Mouse (Mus musculus) midbrain, embryonic 14.5 days (tissue): ENCODE data around the gene Zic2. TPM values are rescaled to one million over a fixed set of nuclear protein-coding genes. Genes with fewer than 3 reads are reported as not detected.

Experiments used
- ATAC-seq: fragments of 200-750 bp; cut with Nextera tagmentation; 2 replicates; pipeline ENCODE4 v1.8.0; 2017; ENCODE audit warnings: moderate number of reproducible peaks, moderate library complexity; ENCODE audit not compliant: low FRiP score, low TSS enrichment
- DNase-seq: peaks from one replicate; pipeline ENCODE4 v3.0.0-alpha.2; 2015
- H3K27ac ChIP-seq: fragments of 300-500 bp; sonication (generic); replicated peaks from 2 replicates; pipeline ENCODE4 v1.5.1; 2014; ENCODE audit warnings: mild to moderate bottlenecking, low read depth, low read length, moderate library complexity
- H3K27me3 ChIP-seq: fragments of 300-500 bp; sonication (generic); 2 replicates; pipeline ENCODE4 v1.6.1; 2014; ENCODE audit warnings: low read length, control low read depth, mixed read lengths; ENCODE audit not compliant: control insufficient read depth, insufficient read depth
- H3K36me3 ChIP-seq: fragments of 300-500 bp; sonication (generic); 2 replicates; pipeline ENCODE4 v1.6.1; 2014; ENCODE audit warnings: low read length, control low read depth; ENCODE audit not compliant: control insufficient read depth, insufficient read depth
- H3K4me1 ChIP-seq: fragments of 300-500 bp; sonication (generic); 2 replicates; pipeline ENCODE4 v1.6.1; 2014; ENCODE audit warnings: mild to moderate bottlenecking, antibody characterized with exemption, low read length, control low read depth; ENCODE audit not compliant: control insufficient read depth, insufficient read depth
- H3K4me2 ChIP-seq: fragments of 300-500 bp; sonication (generic); 2 replicates; pipeline ENCODE4 v1.6.1; 2014; ENCODE audit warnings: mild to moderate bottlenecking, low read length, moderate library complexity
- H3K4me3 ChIP-seq: fragments of 300-500 bp; sonication (generic); replicated peaks from 2 replicates; pipeline ENCODE4 v1.5.1; 2014; ENCODE audit warnings: low read depth, low read length
- H3K9ac ChIP-seq: fragments of 300-500 bp; sonication (generic); replicated peaks from 2 replicates; pipeline ENCODE4 v1.6.1; 2014; ENCODE audit warnings: mild to moderate bottlenecking, low read length, moderate library complexity
- H3K9me3 ChIP-seq: fragments of 300-500 bp; sonication (generic); 2 replicates; pipeline ENCODE4 v1.6.1; 2016; ENCODE audit warnings: low read length, control low read depth, mixed read lengths; ENCODE audit not compliant: control insufficient read depth
- WGBS: fragments of 180-500 bp; shearing (Covaris S2); extraction: QIAGEN DNeasy Blood & Tissue Kit; methylation state at CpG from one replicate; pipeline ENCODE4 v1.1.7; 2014; 5-methylcytosine and 5-hydroxymethylcytosine counted together
- polyA plus RNA-seq: library from polyadenylated mRNA; unstranded; fragments of >200 nt; fragmentation: Nextera tagmentation; extraction: Ambion mirVana; gene quantifications from 2 replicates; pipeline ENCODE4 v1.2.1, GENCODE M21; 2014

Zic2 gene
- polyA plus RNA-seq, 1 experiment from 2014 or later, result 10.3 TPM

- H3K4me1 ChIP-seq, result peaks cover 26% of the 10 kb centered on the region; the same call in 1 of the 2 replicates
- H3K36me3 ChIP-seq, result no peaks in the 10 kb centered on the region
- peak within 1 kb of the TSS; percentile 57 for H3K27ac ChIP-seq
- H3K9me3 ChIP-seq, result no peaks in the 10 kb centered on the region
- under 1% methylated on average over 59 of the region's 59 CpGs for WGBS
- DNase-seq (peak; percentile 66), ATAC-seq (peak; percentile 31; the same call in 1 of the 2 replicates)
- H3K27me3 ChIP-seq, result peaks cover 84% of the 10 kb centered on the region
- H3K4me3 ChIP-seq, result peak within 1 kb of the TSS; percentile 29
- H3K4me2 ChIP-seq, result peak within 1 kb of the TSS; percentile 63
- peak within 1 kb of the TSS; percentile 39; the same call in 1 of the 2 replicates for H3K9ac ChIP-seq
Observed at GRCm38 (mm10) chr14:122450496-122451382, 24.5 kb upstream of the Zic2 start, which contains the start of gene Gm5089. TSS of gene Gm5089 (minus strand) at chr14:122451115.

GRCm38 (mm10) chr14:122451551-122452145 is 23.6 kb upstream of the Zic2 start:
- peak overlapping the region; percentile 63; the same call in 1 of the 2 replicates for H3K4me2 ChIP-seq
- peaks cover 26% of the 10 kb centered on the region; the same call in 1 of the 2 replicates for H3K4me1 ChIP-seq
- no peak overlapping the region for H3K9ac ChIP-seq
- 38% methylated on average over 5 of the region's 5 CpGs for WGBS
- peaks cover 87% of the 10 kb centered on the region for H3K27me3 ChIP-seq
- H3K9me3 ChIP-seq, result no peaks in the 10 kb centered on the region
- ATAC-seq, result no peak
- no peaks in the 10 kb centered on the region for H3K36me3 ChIP-seq
- H3K4me3 ChIP-seq, result no peak overlapping the region
- H3K27ac ChIP-seq, result no peak overlapping the region
- DNase-seq, result no peak

GRCm38 (mm10) chr14:122452701-122453387 is 22.4 kb upstream of the Zic2 start:
- H3K27ac ChIP-seq, result peak overlapping the region; percentile 52
- H3K4me2 ChIP-seq, result peak overlapping the region; percentile 40
- ATAC-seq (peak; percentile 24; the same call in 1 of the 2 replicates), DNase-seq (peak; percentile 52)
- H3K4me3 ChIP-seq, result no peak overlapping the region
- H3K9ac ChIP-seq, result no peak overlapping the region
- H3K9me3 ChIP-seq, result no peaks in the 10 kb centered on the region
- WGBS, result 3% methylated on average over 13 of the region's 13 CpGs
- H3K4me1 ChIP-seq, result peaks cover 26% of the 10 kb centered on the region; the same call in 1 of the 2 replicates
- H3K36me3 ChIP-seq, result no peaks in the 10 kb centered on the region
- peaks cover 77% of the 10 kb centered on the region for H3K27me3 ChIP-seq

GRCm38 (mm10) chr14:122453388-122453995 is 21.7 kb upstream of the Zic2 start:
- peak; percentile 81 for DNase-seq
- Histone ChIP-seq H3K4me1 (peaks cover 26% of the 10 kb centered on the region; the same call in 1 of the 2 replicates), H3K9me3 (no peaks in the 10 kb centered on the region), H3K9ac (no peak overlapping the region; the same call in 1 of the 2 replicates), H3K36me3 (no peaks in the 10 kb centered on the region), H3K27ac (peak overlapping the region; percentile 47), H3K4me3 (0 out of 2 replicates have a peak overlapping the region, but pooled peaks have one; percentile 2), H3K27me3 (peaks cover 71% of the 10 kb centered on the region), H3K4me2 (peak overlapping the region; percentile 40)
- under 1% methylated on average over 32 of the region's 32 CpGs for WGBS
- peak; percentile 68 for ATAC-seq

GRCm38 (mm10) chr14:122453996-122454738 is 21.1 kb upstream of the Zic2 start:
- DNase-seq (no peak), ATAC-seq (no peak)
- WGBS, result 2% methylated on average over 12 of the region's 12 CpGs

GRCm38 (mm10) chr14:122454901-122455561 is 20.2 kb upstream of the Zic2 start:
- ATAC-seq (no peak), DNase-seq (peak; percentile 53)
- H3K4me1 ChIP-seq, result peaks cover 24% of the 10 kb centered on the region; the same call in 1 of the 2 replicates
- no peak overlapping the region for H3K27ac ChIP-seq
- peaks cover 59% of the 10 kb centered on the region for H3K27me3 ChIP-seq
- H3K9ac ChIP-seq, result no peak overlapping the region
- 19% methylated on average over 10 of the region's 10 CpGs for WGBS
- H3K36me3 ChIP-seq, result no peaks in the 10 kb centered on the region
- no peaks in the 10 kb centered on the region for H3K9me3 ChIP-seq
- H3K4me2 ChIP-seq, result no peak overlapping the region
- no peak overlapping the region for H3K4me3 ChIP-seq

More at GRCm38 (mm10) chr14:122453996-122454738, 21.1 kb upstream of the Zic2 start:
- H3K27me3 ChIP-seq, result peaks cover 64% of the 10 kb centered on the region
- H3K27ac ChIP-seq, result peak overlapping the region; percentile 47
- H3K9me3 ChIP-seq, result no peaks in the 10 kb centered on the region
- H3K4me2 ChIP-seq, result peak overlapping the region; percentile 40; the same call in 1 of the 2 replicates
- H3K4me1 ChIP-seq, result peaks cover 26% of the 10 kb centered on the region; the same call in 1 of the 2 replicates
- H3K4me3 ChIP-seq, result 0 out of 2 replicates have a peak overlapping the region, but pooled peaks have one; percentile 2
- no peak overlapping the region; the same call in 1 of the 2 replicates for H3K9ac ChIP-seq
- no peaks in the 10 kb centered on the region for H3K36me3 ChIP-seq

GRCm38 (mm10) chr14:122455562-122455958 is 19.7 kb upstream of the Zic2 start:
- peaks cover 19% of the 10 kb centered on the region; the same call in 1 of the 2 replicates for H3K4me1 ChIP-seq
- ATAC-seq, result no peak

More at GRCm38 (mm10) chr14:122455562-122455958, 19.7 kb upstream of the Zic2 start:
- H3K4me2 ChIP-seq, result no peak overlapping the region; the same call in 1 of the 2 replicates
- DNase-seq, result no peak
- H3K9me3 ChIP-seq, result no peaks in the 10 kb centered on the region
- 6% methylated on average over 4 of the region's 4 CpGs for WGBS
- no peak overlapping the region for H3K4me3 ChIP-seq
- H3K9ac ChIP-seq, result no peak overlapping the region
- H3K27me3 ChIP-seq, result peaks cover 59% of the 10 kb centered on the region
- no peak overlapping the region for H3K27ac ChIP-seq
- no peaks in the 10 kb centered on the region for H3K36me3 ChIP-seq
